ENCODE assay signal across 9 mouse cellular contexts in genomic region chr2:35373003-35373402, GRCm38 (mm10). TPM values are rescaled to one million over a fixed set of nuclear protein-coding genes. Genes with fewer than 3 reads are reported as not detected.
DNase-seq lines count a peak whose midpoint lies in the region; ATAC-seq and TF ChIP-seq lines count a peak whose summit lies in the region.
"Had no signal": no experiment of that assay in that cellular context is flagged by ENCODE, and none has a peak within 500 bp of the region (broad histone marks: within the 10 kb centered on the region; RNA-seq: fewer than 3 reads in every experiment).

No protein-coding gene starts in this region.

- H3K36me3 ChIP-seq in forebrain, embryonic 11.5 days (ENCODE audit: control insufficient read depth, insufficient read depth, low read length): no peaks in the 10 kb centered on the region
- no peaks in the 10 kb centered on the region for H3K36me3 ChIP-seq in forebrain, embryonic 13.5 days (ENCODE audit: poor library complexity, severe bottlenecking)
- no peaks in the 10 kb centered on the region for H3K36me3 ChIP-seq in midbrain, embryonic 10.5 days
- no peaks in the 10 kb centered on the region for H3K36me3 ChIP-seq in midbrain, embryonic 13.5 days
- no peaks in the 10 kb centered on the region for H3K36me3 ChIP-seq in liver, postnatal 0 days (replicated peaks; ENCODE audit: insufficient read depth, low read length)

- no peak overlapping the region for H3K27ac ChIP-seq in forebrain, embryonic 11.5 days (ENCODE audit: low read depth, low read length)
- H3K27ac ChIP-seq in forebrain, embryonic 13.5 days: no peak overlapping the region
- no peak overlapping the region for H3K27ac ChIP-seq in midbrain, embryonic 10.5 days (replicated peaks)
- no peak overlapping the region for H3K27ac ChIP-seq in midbrain, embryonic 13.5 days
- H3K27ac ChIP-seq in liver, postnatal 0 days (ENCODE audit: low read depth): no peak overlapping the region

- no peak for ATAC-seq in forebrain, embryonic 11.5 days (replicated peaks; ENCODE audit: low FRiP score)
- no peak for ATAC-seq in forebrain, embryonic 13.5 days
- no peak for ATAC-seq in midbrain, embryonic 13.5 days
- no peak for ATAC-seq in liver, postnatal 0 days
- no peak for ATAC-seq in frontal cortex, adult (ENCODE audit: low TSS enrichment)

- H3K27me3 ChIP-seq in forebrain, embryonic 11.5 days (ENCODE audit: control insufficient read depth, insufficient read depth, low read length): no peaks in the 10 kb centered on the region
- no peaks in the 10 kb centered on the region; the same call in 1 of the 2 replicates for H3K27me3 ChIP-seq in forebrain, embryonic 13.5 days
- H3K27me3 ChIP-seq in midbrain, embryonic 10.5 days (ENCODE audit: low read depth, poor library complexity, severe bottlenecking): no peaks in the 10 kb centered on the region
- H3K27me3 ChIP-seq in midbrain, embryonic 13.5 days: no peaks in the 10 kb centered on the region
- H3K27me3 ChIP-seq in liver, postnatal 0 days (ENCODE audit: insufficient read depth, low read length): no peaks in the 10 kb centered on the region

- TF ChIP-seq CTCF in liver, postnatal 0 days (IDR thresholded peaks at IDR 0.05; ENCODE audit: low read depth): peak; percentile 86

- no peak overlapping the region for H3K9ac ChIP-seq in forebrain, embryonic 11.5 days (ENCODE audit: low read length)
- H3K9ac ChIP-seq in forebrain, embryonic 13.5 days: no peak overlapping the region
- H3K9ac ChIP-seq in midbrain, embryonic 13.5 days (replicated peaks): no peak overlapping the region
- no peak overlapping the region for H3K9ac ChIP-seq in liver, postnatal 0 days (replicated peaks)

- 11% methylated on average over 3 of the region's 3 CpGs for WGBS in forebrain, embryonic 11.5 days
- WGBS in forebrain, embryonic 13.5 days: 10% methylated on average over 3 of the region's 3 CpGs
- 8% methylated on average over 3 of the region's 3 CpGs for WGBS in midbrain, embryonic 10.5 days
- WGBS in midbrain, embryonic 13.5 days: 10% methylated on average over 3 of the region's 3 CpGs
- WGBS in liver, postnatal 0 days (ENCODE audit: insufficient replicate concordance): 22% methylated on average over 3 of the region's 3 CpGs

- H3K4me1 ChIP-seq in forebrain, embryonic 11.5 days (replicated peaks; ENCODE audit: control insufficient read depth, insufficient read depth, low read length): no peaks in the 10 kb centered on the region
- H3K4me1 ChIP-seq in forebrain, embryonic 13.5 days: no peaks in the 10 kb centered on the region
- no peaks in the 10 kb centered on the region for H3K4me1 ChIP-seq in midbrain, embryonic 10.5 days
- no peaks in the 10 kb centered on the region for H3K4me1 ChIP-seq in midbrain, embryonic 13.5 days (replicated peaks)
- H3K4me1 ChIP-seq in liver, postnatal 0 days (ENCODE audit: insufficient read depth): no peaks in the 10 kb centered on the region

- no peak overlapping the region for H3K4me3 ChIP-seq in forebrain, embryonic 11.5 days (ENCODE audit: low read depth, low read length)
- no peak overlapping the region for H3K4me3 ChIP-seq in forebrain, embryonic 13.5 days
- H3K4me3 ChIP-seq in midbrain, embryonic 10.5 days: no peak overlapping the region
- H3K4me3 ChIP-seq in midbrain, embryonic 13.5 days (replicated peaks): no peak overlapping the region
- H3K4me3 ChIP-seq in liver, postnatal 0 days (ENCODE audit: low read depth, low read length): no peak overlapping the region
- H3K4me3 ChIP-seq: myocyte had no signal

- DNase-seq in forebrain, embryonic 11.5 days (ENCODE audit: low spot score): peak; percentile 67
- peak; percentile 27 for DNase-seq in midbrain, embryonic 10.5 days (ENCODE audit: low spot score)
- DNase-seq in c-Kit-positive CD71-positive TER-119-negative erythroid progenitor cells, embryonic 14.5 days (ENCODE audit: low read depth): peak; percentile 61
- DNase-seq in liver, postnatal 0 days: peak; percentile 61
- DNase-seq in testis, postnatal 10 days (ENCODE audit: low spot score): peak; percentile 62

- TF ChIP-seq EP300 in liver, postnatal 0 days (IDR thresholded peaks at IDR 0.05; ENCODE audit: low read depth): no peak

- H3K4me2 ChIP-seq in forebrain, embryonic 11.5 days (ENCODE audit: low read depth, low read length, severe bottlenecking): no peak overlapping the region
- no peak overlapping the region for H3K4me2 ChIP-seq in forebrain, embryonic 13.5 days
- no peak overlapping the region for H3K4me2 ChIP-seq in midbrain, embryonic 13.5 days (replicated peaks)
- H3K4me2 ChIP-seq in liver, postnatal 0 days (ENCODE audit: low read depth, low read length): no peak overlapping the region

- no peaks in the 10 kb centered on the region for H3K9me3 ChIP-seq in forebrain, embryonic 11.5 days (ENCODE audit: control insufficient read depth, low read length)
- H3K9me3 ChIP-seq in forebrain, embryonic 13.5 days (replicated peaks): no peaks in the 10 kb centered on the region
- H3K9me3 ChIP-seq in midbrain, embryonic 10.5 days (replicated peaks): no peaks in the 10 kb centered on the region
- H3K9me3 ChIP-seq in midbrain, embryonic 13.5 days: no peaks in the 10 kb centered on the region
- H3K9me3 ChIP-seq in liver, postnatal 0 days (ENCODE audit: low read length): no peaks in the 10 kb centered on the region

RNA-seq across cellular contexts. Expression of gene 4930568D16Rik, which starts 5.5 kb away (rescaled TPM):
- not detected in 2 replicates for polyA plus RNA-seq in forebrain, embryonic 11.5 days (2014; fragmentation: Nextera tagmentation; extraction: Ambion mirVana)
- polyA plus RNA-seq in forebrain, embryonic 13.5 days (2015; fragmentation: Nextera tagmentation; extraction: Ambion mirVana): not detected in 2 replicates
- polyA plus RNA-seq in midbrain, embryonic 10.5 days (2016; fragmentation: Nextera tagmentation; extraction: Ambion mirVana): not detected in 2 replicates
- polyA plus RNA-seq in midbrain, embryonic 13.5 days (2015; fragmentation: Nextera tagmentation; extraction: Ambion mirVana): not detected in 2 replicates
- polyA plus RNA-seq in liver, postnatal 0 days (2015; fragmentation: Nextera tagmentation; extraction: Ambion mirVana): not detected in 2 replicates
- polyA plus RNA-seq: myocyte had no signal

RNA-seq across cellular contexts. Expression of gene 4930402F06Rik, which starts 24.0 kb away (rescaled TPM):
- polyA plus RNA-seq in forebrain, embryonic 11.5 days (2014; fragmentation: Nextera tagmentation; extraction: Ambion mirVana): not detected in 2 replicates
- polyA plus RNA-seq in forebrain, embryonic 13.5 days (2015; fragmentation: Nextera tagmentation; extraction: Ambion mirVana): not detected in 2 replicates
- not detected in 2 replicates for polyA plus RNA-seq in midbrain, embryonic 10.5 days (2016; fragmentation: Nextera tagmentation; extraction: Ambion mirVana)
- not detected in 2 replicates for polyA plus RNA-seq in midbrain, embryonic 13.5 days (2015; fragmentation: Nextera tagmentation; extraction: Ambion mirVana)
- not detected in 2 replicates for polyA plus RNA-seq in liver, postnatal 0 days (2015; fragmentation: Nextera tagmentation; extraction: Ambion mirVana)
- polyA plus RNA-seq: myocyte had no signal

RNA-seq across cellular contexts. Expression of gene Stom, which starts 36.2 kb away (rescaled TPM):
- 10.6 and 13.0 TPM in 2 replicates for polyA plus RNA-seq in forebrain, embryonic 11.5 days (2014; fragmentation: Nextera tagmentation; extraction: Ambion mirVana)
- 8.0 and 9.4 TPM in 2 replicates for polyA plus RNA-seq in forebrain, embryonic 13.5 days (2015; fragmentation: Nextera tagmentation; extraction: Ambion mirVana)
- 12.8 and 13.0 TPM in 2 replicates for polyA plus RNA-seq in midbrain, embryonic 10.5 days (2016; fragmentation: Nextera tagmentation; extraction: Ambion mirVana)
- 9.4 and 9.7 TPM in 2 replicates for polyA plus RNA-seq in midbrain, embryonic 13.5 days (2015; fragmentation: Nextera tagmentation; extraction: Ambion mirVana)
- 77.1 and 86.3 TPM in 2 replicates for polyA plus RNA-seq in liver, postnatal 0 days (2015; fragmentation: Nextera tagmentation; extraction: Ambion mirVana)
